ENCODE assay signal across 9 mouse cellular contexts in the genomic region with DNA sequence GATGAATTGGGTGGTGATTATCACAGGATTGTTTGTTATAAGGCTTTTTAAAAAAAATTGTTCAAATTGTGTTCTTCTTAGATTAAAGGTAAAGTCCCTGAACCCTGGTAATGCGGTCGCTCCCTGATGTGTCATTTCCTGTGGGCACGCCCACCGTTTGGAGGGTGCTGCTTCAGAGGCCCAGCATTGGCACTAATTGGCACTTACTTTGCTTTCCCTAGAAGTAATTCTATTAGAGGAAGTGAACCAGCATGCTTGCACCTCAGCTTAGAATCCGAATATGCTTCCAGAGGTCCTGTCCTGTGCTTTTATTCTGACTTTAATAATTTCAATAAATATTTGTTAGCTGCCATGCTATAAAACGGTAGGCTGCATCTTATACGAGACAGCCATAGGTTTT.
DNase-seq lines count a peak whose midpoint lies in the region; ATAC-seq lines count a peak whose summit lies in the region.
"Had no signal": no experiment of that assay in that cellular context is flagged by ENCODE, and none has a peak within 500 bp of the region (broad histone marks: within the 10 kb centered on the region; RNA-seq: fewer than 3 reads in every experiment).

No protein-coding gene starts in this region.

- no peaks in the 10 kb centered on the region for H3K27me3 ChIP-seq in embryonic facial prominence, embryonic 13.5 days
- H3K27me3 ChIP-seq in embryonic facial prominence, embryonic 10.5 days (replicated peaks; ENCODE audit: low read depth, poor library complexity, severe bottlenecking): no peaks in the 10 kb centered on the region

- H3K4me1 ChIP-seq in embryonic facial prominence, embryonic 13.5 days: peaks cover 10% of the 10 kb centered on the region; the same call in 1 of the 2 replicates
- 0 out of 2 replicates have a peak, but pooled peaks cover 4% of the 10 kb centered on the region for H3K4me1 ChIP-seq in embryonic facial prominence, embryonic 10.5 days

- DNase-seq in embryonic facial prominence, embryonic 10.5 days (ENCODE audit: low spot score): no peak
- DNase-seq in spleen, adult 12 weeks (ENCODE audit: low spot score): peak; percentile 3
- DNase-seq in spleen, postnatal 4 days (ENCODE audit: low spot score in 2 of 2): no peak
- DNase-seq in lung, postnatal 10 days: peak; percentile 42
- peak; percentile 56 for DNase-seq in thymus, postnatal 4 days
- no peak for DNase-seq in embryo, embryonic 9.5 days (ENCODE audit: extremely low spot score)
- DNase-seq in layer of hippocampus, adult 9-10 months (ENCODE audit: low spot score): no peak
- DNase-seq: retina, postnatal 1 day had no signal

- peak overlapping the region; percentile 28; the same call in 1 of the 2 replicates for H3K27ac ChIP-seq in embryonic facial prominence, embryonic 13.5 days
- H3K27ac ChIP-seq in embryonic facial prominence, embryonic 10.5 days (replicated peaks): no peak overlapping the region

- H3K9me3 ChIP-seq in embryonic facial prominence, embryonic 13.5 days: 0 out of 2 replicates have a peak, but pooled peaks cover 7% of the 10 kb centered on the region
- peaks cover 4% of the 10 kb centered on the region; the same call in 1 of the 2 replicates for H3K9me3 ChIP-seq in embryonic facial prominence, embryonic 10.5 days

- no peak for ATAC-seq in embryonic facial prominence, embryonic 13.5 days (ENCODE audit: insufficient number of reproducible peaks, insufficient read depth, low FRiP score, low TSS enrichment, low read depth)

- peaks cover 23% of the 10 kb centered on the region for H3K36me3 ChIP-seq in embryonic facial prominence, embryonic 13.5 days
- peaks cover 27% of the 10 kb centered on the region for H3K36me3 ChIP-seq in embryonic facial prominence, embryonic 10.5 days (replicated peaks)

- no peak overlapping the region for H3K4me3 ChIP-seq in embryonic facial prominence, embryonic 13.5 days
- H3K4me3 ChIP-seq in embryonic facial prominence, embryonic 10.5 days: no peak overlapping the region

- no peak overlapping the region for H3K4me2 ChIP-seq in embryonic facial prominence, embryonic 13.5 days

- 78% methylated on average over 7 of the region's 7 CpGs for WGBS in embryonic facial prominence, embryonic 13.5 days
- 82% methylated on average over 7 of the region's 7 CpGs for WGBS in embryonic facial prominence, embryonic 10.5 days

- H3K9ac ChIP-seq in embryonic facial prominence, embryonic 13.5 days: 0 out of 2 replicates have a peak overlapping the region, but pooled peaks have one; percentile 27

Comparison
In these comparisons a context has a peak if more than half of its experiments do, and no peak if none do; other contexts are left out.
1. DNase-seq: peak in spleen, adult 12 weeks (single experiment), lung, postnatal 10 days (single experiment) and thymus, postnatal 4 days (single experiment); none in embryonic facial prominence, embryonic 10.5 days (single experiment), spleen, postnatal 4 days (0 of 2), embryo, embryonic 9.5 days (single experiment) and layer of hippocampus, adult 9-10 months (single experiment).